Mouse (Mus musculus) CH12.LX (cell line): ENCODE measurements around the gene Tmem200b. TPM values are rescaled to one million over a fixed set of nuclear protein-coding genes. Genes with fewer than 3 reads are reported as not detected.

Experiments
- DNase-seq: peaks from one replicate; pipeline ENCODE4 v3.0.0-alpha.2; 2013; ENCODE audit errors: extremely low read depth
- H3K27ac ChIP-seq: 2 replicates; pipeline ENCODE4 v1.5.1; 2012; ENCODE audit warnings: low read depth, mild to moderate bottlenecking, control low read depth, moderate library complexity; ENCODE audit not compliant: insufficient read depth
- H3K27me3 ChIP-seq: replicated peaks from 2 replicates; pipeline ENCODE3; 2012; ENCODE audit warnings: inconsistent platforms
- H3K36me3 ChIP-seq, 2 experiments: replicated peaks in 1 of 2; 2 replicates each; pipeline versions ENCODE3 to v1.6.1; 2012; ENCODE audit warnings: inconsistent platforms in 1 of 2, low read length in 1 of 2, mild to moderate bottlenecking in 1 of 2, mixed read lengths in 1 of 2, moderate library complexity in 1 of 2; ENCODE audit not compliant: control insufficient read depth in 1 of 2, insufficient read depth in 1 of 2
- H3K4me1 ChIP-seq, 2 experiments: 2 replicates each; pipeline ENCODE4 v1.6.1; 2012; ENCODE audit warnings: inconsistent platforms in 1 of 2, moderate library complexity in 1 of 2; ENCODE audit not compliant: insufficient read depth in 2 of 2, control insufficient read depth in 1 of 2
- H3K4me2 ChIP-seq: 2 replicates; pipeline ENCODE4 v1.6.1; 2012; ENCODE audit warnings: low read depth, mild to moderate bottlenecking, control low read depth; ENCODE audit not compliant: poor library complexity, insufficient read depth, severe bottlenecking
- H3K4me3 ChIP-seq, 3 experiments: fragments of 150-350 bp in 1 of 3; sonication (generic) in 1 of 3; replicated peaks in 1 of 3; 2 replicates each; pipeline versions ENCODE3 to v1.5.1; 2011 to 2012; ENCODE audit warnings: low read depth in 2 of 3, low read length in 2 of 3, mild to moderate bottlenecking in 2 of 3, moderate library complexity in 2 of 3, control low read depth in 1 of 3, improper control_type of control experiment in 1 of 3, inconsistent platforms in 1 of 3, mixed read lengths in 1 of 3; ENCODE audit not compliant: poor library complexity in 1 of 3
- H3K79me2 ChIP-seq: replicated peaks from 2 replicates; pipeline ENCODE4 v1.6.1; 2012; ENCODE audit warnings: mild to moderate bottlenecking, moderate library complexity; ENCODE audit not compliant: control insufficient read depth, poor library complexity, insufficient read depth, severe bottlenecking; ENCODE audit errors: extremely low read depth
- H3K9ac ChIP-seq: 2 replicates; pipeline ENCODE4 v1.6.1; 2012; ENCODE audit warnings: low read depth, mild to moderate bottlenecking, control low read depth, moderate library complexity; ENCODE audit not compliant: insufficient read depth
- H3K9me3 ChIP-seq: replicated peaks from 2 replicates; pipeline ENCODE3; 2012; ENCODE audit warnings: low read length, inconsistent platforms, mixed read lengths
- CHD1 ChIP-seq: IDR thresholded peaks from 2 replicates; pipeline ENCODE4 v1.6.1; 2012; ENCODE audit warnings: low read depth, low read length, improper control_type of control experiment, inconsistent platforms
- CTCF ChIP-seq, 2 experiments: IDR thresholded peaks in 1 of 2; conservative IDR thresholded peaks in 1 of 2; 2 replicates each; pipeline ENCODE4 v1.5.1; 2011 to 2012; ENCODE audit warnings: low read depth in 2 of 2, low read length in 2 of 2, improper control_type of control experiment in 1 of 2, inconsistent platforms in 1 of 2, mild to moderate bottlenecking in 1 of 2, moderate library complexity in 1 of 2
- HCFC1 ChIP-seq: IDR thresholded peaks from 2 replicates; pipeline ENCODE4 v1.6.1; 2012; ENCODE audit warnings: low read depth, mild to moderate bottlenecking, inconsistent platforms, low read length, improper control_type of control experiment
- JUN ChIP-seq: IDR thresholded peaks from 2 replicates; pipeline ENCODE4 v1.6.1; 2011; ENCODE audit warnings: low read depth, mild to moderate bottlenecking, low read length, improper control_type of control experiment, moderate library complexity; ENCODE audit not compliant: insufficient read depth
- MAFK ChIP-seq: IDR thresholded peaks from 2 replicates; pipeline ENCODE4 v1.6.1; 2011; ENCODE audit warnings: low read length, improper control_type of control experiment; ENCODE audit not compliant: insufficient replicate concordance
- NELFE ChIP-seq: IDR thresholded peaks from 2 replicates; pipeline ENCODE4 v1.6.1; 2011; ENCODE audit warnings: low read depth, low read length, improper control_type of control experiment
- NRF1 ChIP-seq: IDR thresholded peaks from 2 replicates; pipeline ENCODE4 v1.6.1; 2014; ENCODE audit warnings: low read depth, mild to moderate bottlenecking, inconsistent platforms, low read length, improper control_type of control experiment, moderate library complexity
- POLR2AphosphoS2 ChIP-seq: IDR thresholded peaks from 2 replicates; pipeline ENCODE4 v1.6.1; 2011; ENCODE audit warnings: low read depth, low read length, improper control_type of control experiment
- RCOR1 ChIP-seq: conservative IDR thresholded peaks from 2 replicates; pipeline ENCODE4 v1.6.1; 2012; ENCODE audit warnings: low read depth, mild to moderate bottlenecking, inconsistent platforms, low read length, improper control_type of control experiment
- SIN3A ChIP-seq: IDR thresholded peaks from 2 replicates; pipeline ENCODE4 v1.6.1; 2012; ENCODE audit warnings: low read length, improper control_type of control experiment, inconsistent platforms
- SMC3 ChIP-seq: IDR thresholded peaks from 2 replicates; pipeline ENCODE4 v1.6.1; 2011; ENCODE audit warnings: low read depth, low read length, improper control_type of control experiment
- UBTF ChIP-seq: IDR thresholded peaks from 2 replicates; pipeline ENCODE4 v1.6.1; 2012; ENCODE audit warnings: low read depth, mild to moderate bottlenecking, inconsistent platforms, low read length, improper control_type of control experiment, moderate library complexity
- ZC3H11A ChIP-seq: IDR thresholded peaks from 2 replicates; pipeline ENCODE4 v1.6.1; 2012; ENCODE audit warnings: low read depth, mild to moderate bottlenecking, inconsistent platforms, low read length, improper control_type of control experiment
- ZMIZ1 ChIP-seq: IDR thresholded peaks from 2 replicates; pipeline ENCODE4 v1.6.1; 2012; ENCODE audit warnings: low read depth, mild to moderate bottlenecking, inconsistent platforms, low read length, improper control_type of control experiment
- ZNF384 ChIP-seq: IDR thresholded peaks from 2 replicates; pipeline ENCODE4 v1.6.1; 2012; ENCODE audit warnings: low read depth, low read length, improper control_type of control experiment, inconsistent platforms
- dilution Hi-C: fragments of 300-500 bp; cut with MboI; formaldehyde crosslinking; loops from 2 replicates; pipeline ENCODE4 v1.14.3; 2020; ENCODE audit warnings: low sequenced_read_pairs; ENCODE audit not compliant: extremely low pct_unique_long_range_greater_than_20kb, extremely low pct_ligation_motif_present
- in situ Hi-C: fragments of 300-500 bp; cut with MboI; formaldehyde crosslinking; loops from 3 replicates; pipeline ENCODE4 v1.14.3; 2019; ENCODE audit warnings: low sequenced_read_pairs, low pct_ligation_motif_present, low pct_unique_long_range_greater_than_20kb, mixed read lengths
- polyA plus RNA-seq: library from polyadenylated mRNA; unstranded; fragments of >175 nt; gene quantifications from 2 replicates; pipeline ENCODE4 v1.2.1, GENCODE M21; 2012; ENCODE audit warnings: low read depth; ENCODE audit not compliant: insufficient read length
- total RNA-seq, 2 experiments: library from RNA; depleted of rRNA; stranded (reverse); fragments of 300-350 nt in 1 of 2; fragments of >200 nt in 1 of 2; gene quantifications; 2 replicates each; pipeline ENCODE4 v1.2.3; 2012 to 2014

Gene Tmem200b
- total and polyA plus RNA-seq, 3 experiments: not detected

DNA sequence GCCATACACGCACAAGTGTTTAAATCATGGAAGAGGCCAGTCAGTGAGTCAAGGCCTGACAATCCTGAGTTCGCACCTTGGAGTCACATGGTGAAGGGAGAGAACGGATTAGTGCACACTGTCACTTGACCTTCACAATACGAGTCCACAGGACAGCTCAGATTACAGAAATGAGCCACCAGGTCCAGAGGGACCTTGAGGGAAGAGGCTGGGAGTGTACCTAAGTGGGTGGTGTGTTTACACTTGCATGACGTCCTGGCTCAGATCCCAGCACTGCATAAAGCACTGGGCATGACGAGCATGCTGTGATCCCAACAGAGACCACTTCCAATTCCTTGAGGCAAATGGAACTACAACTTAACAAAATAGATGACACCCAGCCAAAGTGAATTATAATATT is 15.1 kb upstream of the Tmem200b start:
- no peak for DNase-seq
- peaks cover 14 to 42% of the 10 kb centered on the region in 2 experiments for H3K36me3 ChIP-seq
- H3K4me1 ChIP-seq: peaks cover 0 to 8% of the 10 kb centered on the region in 2 experiments; a peak in 1 of 4 replicates
- no peaks in the 10 kb centered on the region for H3K79me2 ChIP-seq
- H3K27me3 ChIP-seq: no peaks in the 10 kb centered on the region
- no peak overlapping the region for H3K4me2 ChIP-seq
- in situ Hi-C loops: loop anchor here (10.0 kb wide), 1 partner anchor 168 kb away; the partner anchor contains the start of genes Epb41 and Gm10300
- TF ChIP-seq MAFK (no peak), POLR2AphosphoS2 (no peak), ZNF384 (no peak), ZC3H11A (no peak), NRF1 (no peak), JUN (no peak), SMC3 (no peak), RCOR1 (no peak), UBTF (no peak), HCFC1 (no peak), ZMIZ1 (no peak), CHD1 (no peak), NELFE (no peak)
- H3K27ac ChIP-seq: no peak overlapping the region
- H3K4me3 ChIP-seq: no peak overlapping the region
- dilution Hi-C loops: no loop called here
- H3K9ac ChIP-seq: no peak overlapping the region
- H3K9me3 ChIP-seq: peaks cover 5% of the 10 kb centered on the region

DNA sequence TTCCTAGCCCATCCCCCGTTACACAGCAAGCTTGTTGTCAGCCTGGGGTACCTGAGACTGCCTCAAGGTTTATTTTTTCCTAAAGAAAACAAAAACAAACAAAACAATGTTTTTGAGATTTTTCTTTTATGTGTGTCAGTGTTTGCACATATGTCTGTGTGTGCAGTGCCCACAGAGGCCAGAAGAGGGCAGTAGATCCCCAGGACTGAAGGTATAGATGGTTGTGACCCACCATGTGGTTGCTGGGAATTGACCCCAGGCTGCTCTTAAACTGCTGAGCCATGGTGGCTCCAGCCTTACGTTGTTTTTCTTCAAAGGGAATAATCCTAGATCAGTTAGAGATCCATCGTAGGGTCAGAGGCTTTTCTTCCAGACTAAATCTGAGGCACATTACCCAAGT is 13.7 kb upstream of the Tmem200b start:
- no peak overlapping the region for H3K9ac ChIP-seq
- peaks cover 0 to 8% of the 10 kb centered on the region in 2 experiments; a peak in 1 of 4 replicates for H3K4me1 ChIP-seq
- dilution Hi-C loops: no loop called here
- peaks cover 5% of the 10 kb centered on the region for H3K9me3 ChIP-seq
- DNase-seq: no peak
- H3K79me2 ChIP-seq: no peaks in the 10 kb centered on the region
- TF ChIP-seq SIN3A (no peak), CTCF (conservative IDR thresholded peaks at IDR 0.05 in 1 of 2, IDR thresholded peaks at IDR 0.05 in 1 of 2; ENCODE audit: low read depth in 2 of 2, low read length in 2 of 2) (peak; percentile 8 to 24; a peak in 1 of 4 replicates)
- H3K36me3 ChIP-seq: peaks cover 4 to 29% of the 10 kb centered on the region in 2 experiments
- in situ Hi-C loops: loop anchor here (10.0 kb wide), 1 partner anchor 167 kb away; the partner anchor contains the start of genes Epb41 and Gm10300
- no peaks in the 10 kb centered on the region for H3K27me3 ChIP-seq
- H3K4me2 ChIP-seq: no peak overlapping the region
- H3K4me3 ChIP-seq: no peak overlapping the region
- H3K27ac ChIP-seq: no peak overlapping the region
